Mouse (Mus musculus): ENCODE data around the gene Marcks. TPM values are rescaled to one million over a fixed set of nuclear protein-coding genes. Genes with fewer than 3 reads are reported as not detected.

Marcks gene
- polyA plus RNA-seq, 1 experiment: 380 TPM

GRCm38 (mm10) chr10:37133876-37134708, 4.6 kb downstream of the Marcks start:
- DNase-seq (ENCODE audit: low read depth): peak; percentile 39
- TF ChIP-seq POLR2A (IDR thresholded peaks at IDR 0.05; ENCODE audit: borderline replicate concordance, extremely low read depth, insufficient read depth, insufficient read length, poor library complexity, severe bottlenecking) (no peak), CTCF (IDR thresholded peaks at IDR 0.05; ENCODE audit: borderline replicate concordance, extremely low read depth, insufficient read depth, insufficient read length) (no peak)

GRCm38 (mm10) chr10:37132671-37133070, 6.0 kb downstream of the Marcks start:
- DNase-seq (ENCODE audit: low read depth): no peak
- TF ChIP-seq CTCF (IDR thresholded peaks at IDR 0.05; ENCODE audit: borderline replicate concordance, extremely low read depth, insufficient read depth, insufficient read length) (no peak), POLR2A (IDR thresholded peaks at IDR 0.05; ENCODE audit: borderline replicate concordance, extremely low read depth, insufficient read depth, insufficient read length, poor library complexity, severe bottlenecking) (no peak)

- TF ChIP-seq CTCF (IDR thresholded peaks at IDR 0.05; ENCODE audit: borderline replicate concordance, extremely low read depth, insufficient read depth, insufficient read length) (no peak), POLR2A (IDR thresholded peaks at IDR 0.05; ENCODE audit: borderline replicate concordance, extremely low read depth, insufficient read depth, insufficient read length, poor library complexity, severe bottlenecking) (no peak)
- DNase-seq (ENCODE audit: low read depth): no peak
These were observed 9.1 kb downstream of the Marcks start for GRCm38 (mm10) chr10:37129652-37130051.

- TF ChIP-seq POLR2A (IDR thresholded peaks at IDR 0.05; ENCODE audit: borderline replicate concordance, extremely low read depth, insufficient read depth, insufficient read length, poor library complexity, severe bottlenecking) (no peak), CTCF (IDR thresholded peaks at IDR 0.05; ENCODE audit: borderline replicate concordance, extremely low read depth, insufficient read depth, insufficient read length) (no peak)
- DNase-seq (ENCODE audit: low read depth): no peak
These were observed 23.4 kb downstream of the Marcks start for GRCm38 (mm10) chr10:37115329-37115728.

- TF ChIP-seq POLR2A (IDR thresholded peaks at IDR 0.05; ENCODE audit: borderline replicate concordance, extremely low read depth, insufficient read depth, insufficient read length, poor library complexity, severe bottlenecking) (no peak), CTCF (IDR thresholded peaks at IDR 0.05; ENCODE audit: borderline replicate concordance, extremely low read depth, insufficient read depth, insufficient read length) (no peak)
- DNase-seq (ENCODE audit: low read depth): no peak
These were observed 25.9 kb downstream of the Marcks start for GRCm38 (mm10) chr10:37112812-37113211.

GRCm38 (mm10) chr10:37112362-37112761, 26.4 kb downstream of the Marcks start:
- TF ChIP-seq CTCF (IDR thresholded peaks at IDR 0.05; ENCODE audit: borderline replicate concordance, extremely low read depth, insufficient read depth, insufficient read length) (no peak), POLR2A (IDR thresholded peaks at IDR 0.05; ENCODE audit: borderline replicate concordance, extremely low read depth, insufficient read depth, insufficient read length, poor library complexity, severe bottlenecking) (no peak)
- no peak for DNase-seq (ENCODE audit: low read depth)

- no peak for DNase-seq (ENCODE audit: low read depth)
- no peak for TF ChIP-seq CTCF (IDR thresholded peaks at IDR 0.05; ENCODE audit: borderline replicate concordance, extremely low read depth, insufficient read depth, insufficient read length)
- no peak for TF ChIP-seq POLR2A (IDR thresholded peaks at IDR 0.05; ENCODE audit: borderline replicate concordance, extremely low read depth, insufficient read depth, insufficient read length, poor library complexity, severe bottlenecking)
These were observed 27.3 kb downstream of the Marcks start for GRCm38 (mm10) chr10:37111432-37111831.

GRCm38 (mm10) chr10:37106871-37107627, 31.7 kb downstream of the Marcks start:
- no peak for TF ChIP-seq POLR2A (IDR thresholded peaks at IDR 0.05; ENCODE audit: borderline replicate concordance, extremely low read depth, insufficient read depth, insufficient read length, poor library complexity, severe bottlenecking)
- no peak for TF ChIP-seq CTCF (IDR thresholded peaks at IDR 0.05; ENCODE audit: borderline replicate concordance, extremely low read depth, insufficient read depth, insufficient read length)
- DNase-seq (ENCODE audit: low read depth): no peak

- TF ChIP-seq POLR2A (IDR thresholded peaks at IDR 0.05; ENCODE audit: borderline replicate concordance, extremely low read depth, insufficient read depth, insufficient read length, poor library complexity, severe bottlenecking): no peak
- TF ChIP-seq CTCF (IDR thresholded peaks at IDR 0.05; ENCODE audit: borderline replicate concordance, extremely low read depth, insufficient read depth, insufficient read length): no peak
These were observed 32.4 kb downstream of the Marcks start for GRCm38 (mm10) chr10:37106303-37106702.

GRCm38 (mm10) chr10:37102227-37103080, 36.3 kb downstream of the Marcks start:
- no peak for DNase-seq (ENCODE audit: low read depth)
- TF ChIP-seq CTCF (IDR thresholded peaks at IDR 0.05; ENCODE audit: borderline replicate concordance, extremely low read depth, insufficient read depth, insufficient read length): no peak
- no peak for TF ChIP-seq POLR2A (IDR thresholded peaks at IDR 0.05; ENCODE audit: borderline replicate concordance, extremely low read depth, insufficient read depth, insufficient read length, poor library complexity, severe bottlenecking)

More at GRCm38 (mm10) chr10:37106303-37106702, 32.4 kb downstream of the Marcks start:
- DNase-seq (ENCODE audit: low read depth): no peak

- TF ChIP-seq CTCF (IDR thresholded peaks at IDR 0.05; ENCODE audit: borderline replicate concordance, extremely low read depth, insufficient read depth, insufficient read length): no peak
- TF ChIP-seq POLR2A (IDR thresholded peaks at IDR 0.05; ENCODE audit: borderline replicate concordance, extremely low read depth, insufficient read depth, insufficient read length, poor library complexity, severe bottlenecking): no peak
- DNase-seq (ENCODE audit: low read depth): peak; percentile 73
These were observed 37.0 kb downstream of the Marcks start for GRCm38 (mm10) chr10:37101733-37102132.
